Mouse (Mus musculus) left cerebral cortex, postnatal 10 days (tissue): ENCODE results near the gene Gm10721. TPM values are rescaled to one million over a fixed set of nuclear protein-coding genes. Genes with fewer than 3 reads are reported as not detected.
"Not testable (repeated sequence)": the region's sequence is repeated elsewhere in the genome, so short reads cannot be mapped to it uniquely, and the experiment has no call there.

Experiments
- DNase-seq, 2 experiments: peaks; one replicate each; pipeline ENCODE4 v3.0.0; 2021 to 2022; ENCODE audit warnings: low spot score in 2 of 2, mixed read lengths in 1 of 2; ENCODE audit errors: extremely low spot score in 1 of 2
- intact Hi-C: fragments of 180-260 bp; cut with DNase I; formaldehyde crosslinking; loops from one replicate; pipeline ENCODE4 v1.15.1; 2025
- microRNA-seq: library from miRNA; unstranded; fragments of <30 nt; microRNA quantifications from one replicate; pipeline ENCODE4 v1.2.0, GENCODE M21; 2022
- total RNA-seq, 2 experiments: library from RNA; stranded (reverse); gene quantifications; 2 replicates each; pipeline ENCODE4 v1.2.3; 2021

The Gm10721 gene
- total RNA-seq, 2 experiments from 2014 or later, result 1.4 TPM; not detected in 1

GRCm38 (mm10) chr9:3023985-3024648 lies 11.2 kb downstream of the Gm10721 start:
- intact Hi-C loops, result not testable (repeated sequence)
- DNase-seq, result peak; percentile 25 to 85

GRCm38 (mm10) chr9:3024912-3025467 lies 12.1 kb downstream of the Gm10721 start, which contains the start of gene Gm10717:
TSS of gene Gm10717 (plus strand) at chr9:3025417.
- DNase-seq, result peak; percentile 31 to 40
- intact Hi-C loops, result not testable (repeated sequence)

GRCm38 (mm10) chr9:3025653-3026052 lies 12.7 kb downstream of the Gm10721 start:
- DNase-seq, result peak; percentile 33 to 85

GRCm38 (mm10) chr9:3026136-3026535 lies 13.2 kb downstream of the Gm10721 start:
- DNase-seq, intact Hi-C loops: not testable (repeated sequence)

More at GRCm38 (mm10) chr9:3025653-3026052, 12.7 kb downstream of the Gm10721 start:
- intact Hi-C loops, result not testable (repeated sequence)

- DNase-seq, intact Hi-C loops: not testable (repeated sequence)
These were observed 13.8 kb downstream of the Gm10721 start for GRCm38 (mm10) chr9:3026741-3027140.

- intact Hi-C loops, DNase-seq: not testable (repeated sequence)
These were observed 14.3 kb downstream of the Gm10721 start for GRCm38 (mm10) chr9:3027200-3027599.

GRCm38 (mm10) chr9:3029276-3030000 lies 16.5 kb downstream of the Gm10721 start:
- intact Hi-C loops, result not testable (repeated sequence)
- DNase-seq, result peak in 1 of 2 experiments; percentile 19

- DNase-seq, intact Hi-C loops: not testable (repeated sequence)
These were observed 17.9 kb downstream of the Gm10721 start for GRCm38 (mm10) chr9:3030677-3031318.

GRCm38 (mm10) chr9:3034299-3034698 lies 21.4 kb downstream of the Gm10721 start, which contains the start of gene Gm17535:
TSS of gene Gm17535 (plus strand) at chr9:3034599.
- DNase-seq, intact Hi-C loops: not testable (repeated sequence)

GRCm38 (mm10) chr9:3036577-3036976 lies 23.6 kb downstream of the Gm10721 start, which contains the start of gene Gm10715:
TSS of gene Gm10715 (plus strand) at chr9:3036877.
- DNase-seq, intact Hi-C loops: not testable (repeated sequence)

GRCm38 (mm10) chr9:3038161-3038560 lies 25.2 kb downstream of the Gm10721 start:
- DNase-seq, intact Hi-C loops: not testable (repeated sequence)

Small RNA genes within 50 kb of the gene (microRNA-seq; reads per million reads assigned to microRNA genes)
- not detected for gene Mir101c

Other genes starting within 250 kb of the Gm10721 start
- gene Gm10722, start 12.2 kb upstream of the Gm10721 start, total RNA-seq, result not detected
- gene Gm11168, start 9.8 kb upstream of the Gm10721 start, total RNA-seq, result not detected
- not detected for gene Gm10720, start 2.5 kb downstream of the Gm10721 start, total RNA-seq
- gene Gm10719, start 4.3 kb downstream of the Gm10721 start, total RNA-seq, result not detected
- 1 to 10 TPM in 1 of 2 experiments, under 1 TPM in 1; 0.54 to 1.4 TPM for gene Gm10718, start 10.4 kb downstream of the Gm10721 start, total RNA-seq
- under 1 TPM in 1 of 2 experiments, not detected in 1; 0.73 TPM for gene Gm10717, start 12.3 kb downstream of the Gm10721 start, total RNA-seq
- not detected for gene Gm17535, start 21.5 kb downstream of the Gm10721 start, total RNA-seq
- gene Gm10715, start 23.7 kb downstream of the Gm10721 start, total RNA-seq, result not detected